8 mouse cellular contexts compared by ENCODE assay signal in genomic region chr1:153740775-153741400, GRCm38 (mm10). TPM values are rescaled to one million over a fixed set of nuclear protein-coding genes. Genes with fewer than 3 reads are reported as not detected.
DNase-seq lines count a peak whose midpoint lies in the region; ATAC-seq and TF ChIP-seq lines count a peak whose summit lies in the region.

No protein-coding gene starts in this region.

- WGBS in embryonic facial prominence, embryonic 12.5 days, result 24% methylated on average over 12 of the region's 12 CpGs
- 26% methylated on average over 12 of the region's 12 CpGs for WGBS in neural tube, embryonic 13.5 days

- no peak for TF ChIP-seq CTCF in left cerebral cortex, adult 2 months (IDR thresholded peaks at IDR 0.05)

- H3K9ac ChIP-seq in embryonic facial prominence, embryonic 12.5 days, result peak overlapping the region; percentile 45
- H3K9ac ChIP-seq in neural tube, embryonic 13.5 days, result peak overlapping the region; percentile 75

- peaks cover 31% of the 10 kb centered on the region for H3K27me3 ChIP-seq in embryonic facial prominence, embryonic 12.5 days
- peaks cover 15% of the 10 kb centered on the region for H3K27me3 ChIP-seq in neural tube, embryonic 13.5 days

- no peak overlapping the region for H3K27ac ChIP-seq in left cerebral cortex, adult 2 months
- H3K27ac ChIP-seq in embryonic facial prominence, embryonic 12.5 days, result no peak overlapping the region
- H3K27ac ChIP-seq in neural tube, embryonic 13.5 days (replicated peaks), result no peak overlapping the region

- peak overlapping the region; percentile 50 for H3K4me3 ChIP-seq in left cerebral cortex, adult 2 months
- H3K4me3 ChIP-seq in embryonic facial prominence, embryonic 12.5 days, result peak overlapping the region; percentile 44
- peak overlapping the region; percentile 49 for H3K4me3 ChIP-seq in neural tube, embryonic 13.5 days

- intact Hi-C loops in left cerebral cortex, adult 2 months (cut with DNase I), result loop anchor here (2.0 kb wide), 1 partner anchor 62 kb away; no protein-coding TSS in a partner anchor

- H3K4me2 ChIP-seq in embryonic facial prominence, embryonic 12.5 days (replicated peaks), result peak overlapping the region; percentile 76
- H3K4me2 ChIP-seq in neural tube, embryonic 13.5 days, result peak overlapping the region; percentile 75

- H3K36me3 ChIP-seq in embryonic facial prominence, embryonic 12.5 days, result no peaks in the 10 kb centered on the region
- no peaks in the 10 kb centered on the region for H3K36me3 ChIP-seq in neural tube, embryonic 13.5 days

- ATAC-seq in embryonic facial prominence, embryonic 12.5 days (ENCODE audit: insufficient number of reproducible peaks, insufficient read depth, low FRiP score, low TSS enrichment), result no peak
- ATAC-seq in neural tube, embryonic 13.5 days (ENCODE audit: low read depth), result no peak

- no peaks in the 10 kb centered on the region for H3K9me3 ChIP-seq in embryonic facial prominence, embryonic 12.5 days
- no peaks in the 10 kb centered on the region for H3K9me3 ChIP-seq in neural tube, embryonic 13.5 days

- DNase-seq in left cerebral cortex, adult 2 months (ENCODE audit: extremely low spot score in 1 of 2, low spot score in 2 of 2), result no peak
- DNase-seq in left cerebral cortex, adult 8-10 months (ENCODE audit: low spot score in 2 of 2), result no peak
- peak; percentile 42 for DNase-seq in induced T-regulatory cell, adult 2 months (ENCODE audit: low read depth)
- DNase-seq in adrenal gland, postnatal 25 days, result no peak
- DNase-seq in adrenal gland, adult 2 months, result no peak
- DNase-seq in kidney, postnatal 36 days, result no peak

- H3K4me1 ChIP-seq in embryonic facial prominence, embryonic 12.5 days, result peaks cover 19% of the 10 kb centered on the region
- peaks cover 85% of the 10 kb centered on the region for H3K4me1 ChIP-seq in neural tube, embryonic 13.5 days (replicated peaks)

RNA-seq across cellular contexts. Expression of gene Rgs16, which starts 0.7 kb away (rescaled TPM):
- 10 to 100 TPM in 1 of 2 experiments, 1 to 10 TPM in 1; 8.9 to 11.0 TPM for total RNA-seq in left cerebral cortex, adult 2 months (2021)
- total RNA-seq in left cerebral cortex, adult 8-10 months (2022), result 10 to 100 TPM; 10.1 to 13.2 (median 11.4) TPM
- 17.0 and 18.2 TPM in 2 replicates for polyA plus RNA-seq in embryonic facial prominence, embryonic 12.5 days (2016; fragmentation: Nextera tagmentation; extraction: Ambion mirVana)
- 22.9 and 28.1 TPM in 2 replicates for polyA plus RNA-seq in neural tube, embryonic 13.5 days (2015; fragmentation: Nextera tagmentation; extraction: Ambion mirVana)
- total RNA-seq in adrenal gland, postnatal 25 days (2021), result 5.5 and 6.4 TPM in 2 replicates
- 1 to 10 TPM; 2.1 to 4.5 TPM for total RNA-seq in adrenal gland, adult 2 months (2021)
- polyA plus RNA-seq in adrenal gland, adult 2 months (2012; rRNA removed), result 0.61 and 0.95 TPM in 2 replicates

RNA-seq across cellular contexts. Expression of gene Rnasel, which starts 8.3 kb away (rescaled TPM):
- total RNA-seq in left cerebral cortex, adult 2 months (2021), result 10 to 100 TPM; 10.9 to 12.5 TPM
- total RNA-seq in left cerebral cortex, adult 8-10 months (2022), result 10 to 100 TPM in 3 of 4 experiments, 1 to 10 TPM in 1; 10.0 to 12.9 (median 10.9) TPM
- polyA plus RNA-seq in embryonic facial prominence, embryonic 12.5 days (2016; fragmentation: Nextera tagmentation; extraction: Ambion mirVana), result 15.3 and 15.7 TPM in 2 replicates
- 38.8 and 43.6 TPM in 2 replicates for polyA plus RNA-seq in neural tube, embryonic 13.5 days (2015; fragmentation: Nextera tagmentation; extraction: Ambion mirVana)
- 13.9 and 17.6 TPM in 2 replicates for total RNA-seq in adrenal gland, postnatal 25 days (2021)
- 10 to 100 TPM in 1 of 2 experiments, 1 to 10 TPM in 1; 9.7 to 13.2 TPM for total RNA-seq in adrenal gland, adult 2 months (2021)
- polyA plus RNA-seq in adrenal gland, adult 2 months (2012; rRNA removed), result 1.2 and 1.5 TPM in 2 replicates
